ENCODE assay signal across 10 mouse cellular contexts in the genomic region with DNA sequence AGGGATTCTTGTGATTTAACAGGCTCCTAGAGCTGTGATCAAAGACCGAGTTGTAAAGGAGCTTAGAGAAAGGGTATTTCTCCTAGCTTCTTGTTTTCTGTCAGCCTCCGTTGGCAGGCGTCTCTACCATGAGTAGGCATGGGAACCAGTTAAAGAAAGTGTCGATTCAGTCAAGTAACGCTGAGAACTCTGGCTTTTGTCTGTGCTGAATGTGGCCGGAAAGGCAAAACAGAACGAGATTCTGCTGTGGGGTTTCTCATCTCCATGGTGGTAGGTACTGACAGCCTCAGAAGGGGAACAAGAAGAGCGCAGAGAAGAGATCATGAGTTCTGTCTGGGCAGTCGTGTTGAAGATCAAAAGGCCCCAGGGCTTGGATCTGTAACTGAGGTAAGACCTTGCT. TPM values are rescaled to one million over a fixed set of nuclear protein-coding genes. Genes with fewer than 3 reads are reported as not detected.
DNase-seq lines count a peak whose midpoint lies in the region; ATAC-seq and TF ChIP-seq lines count a peak whose summit lies in the region.
"Had no signal": no experiment of that assay in that cellular context is flagged by ENCODE, and none has a peak within 500 bp of the region (broad histone marks: within the 10 kb centered on the region; RNA-seq: fewer than 3 reads in every experiment).

No protein-coding gene starts in this region.

- H3K4me2 ChIP-seq in neural tube, embryonic 15.5 days = peak overlapping the region; percentile 25; the same call in 1 of the 2 replicates
- peak overlapping the region; percentile 42 for H3K4me2 ChIP-seq in hindbrain, postnatal 0 days (ENCODE audit: low read depth, low read length)
- no peak overlapping the region for H3K4me2 ChIP-seq in midbrain, embryonic 16.5 days (ENCODE audit: low read length)

- peak overlapping the region; percentile 51 for H3K27ac ChIP-seq in neural tube, embryonic 15.5 days (replicated peaks)
- H3K27ac ChIP-seq in hindbrain, postnatal 0 days = peak overlapping the region; percentile 56
- H3K27ac ChIP-seq in midbrain, embryonic 16.5 days (ENCODE audit: low read length) = 0 out of 2 replicates have a peak overlapping the region, but pooled peaks have one; percentile 41
- H3K27ac ChIP-seq: liver, embryonic 14.5 days had no signal

- H3K9me3 ChIP-seq in neural tube, embryonic 15.5 days (replicated peaks) = no peaks in the 10 kb centered on the region
- no peaks in the 10 kb centered on the region for H3K9me3 ChIP-seq in hindbrain, postnatal 0 days (ENCODE audit: low read length)
- no peaks in the 10 kb centered on the region for H3K9me3 ChIP-seq in midbrain, embryonic 16.5 days (replicated peaks; ENCODE audit: control insufficient read depth, low read length, poor library complexity, severe bottlenecking)

- no peaks in the 10 kb centered on the region for H3K4me1 ChIP-seq in neural tube, embryonic 15.5 days
- no peaks in the 10 kb centered on the region for H3K4me1 ChIP-seq in hindbrain, postnatal 0 days (ENCODE audit: insufficient read depth, low read length)
- H3K4me1 ChIP-seq in midbrain, embryonic 16.5 days (ENCODE audit: control insufficient read depth, insufficient read depth, low read length) = peaks cover 3% of the 10 kb centered on the region

- WGBS in neural tube, embryonic 15.5 days = 66% methylated on average over 9 of the region's 9 CpGs
- 27% methylated on average over 9 of the region's 9 CpGs for WGBS in hindbrain, postnatal 0 days
- WGBS in midbrain, embryonic 16.5 days = 13% methylated on average over 9 of the region's 9 CpGs

- H3K36me3 ChIP-seq in neural tube, embryonic 15.5 days = no peaks in the 10 kb centered on the region
- H3K36me3 ChIP-seq in hindbrain, postnatal 0 days (ENCODE audit: insufficient read depth, low read length) = no peaks in the 10 kb centered on the region
- H3K36me3 ChIP-seq in midbrain, embryonic 16.5 days (ENCODE audit: control insufficient read depth, insufficient read depth, low read length) = no peaks in the 10 kb centered on the region

- H3K9ac ChIP-seq in neural tube, embryonic 15.5 days (replicated peaks) = no peak overlapping the region
- H3K9ac ChIP-seq in hindbrain, postnatal 0 days (replicated peaks; ENCODE audit: low read length) = no peak overlapping the region
- no peak overlapping the region for H3K9ac ChIP-seq in midbrain, embryonic 16.5 days (ENCODE audit: low read depth, low read length)
- H3K9ac ChIP-seq: liver, embryonic 14.5 days had no signal

- no peaks in the 10 kb centered on the region for H3K27me3 ChIP-seq in neural tube, embryonic 15.5 days (replicated peaks)
- no peaks in the 10 kb centered on the region for H3K27me3 ChIP-seq in hindbrain, postnatal 0 days (ENCODE audit: insufficient read depth, low read length)
- H3K27me3 ChIP-seq in midbrain, embryonic 16.5 days (ENCODE audit: control insufficient read depth, insufficient read depth, low read depth, low read length) = no peaks in the 10 kb centered on the region

- DNase-seq in neural tube, embryonic 10.5 days (ENCODE audit: extremely low spot score, low spot score) = no peak
- DNase-seq in hindbrain, postnatal 0 days (ENCODE audit: low spot score) = peak; percentile 74
- DNase-seq in thymus, postnatal 4 days = peak; percentile 36
- DNase-seq: kidney, adult 18-20 months had no signal

- no peak for TF ChIP-seq CTCF in hindbrain, postnatal 0 days (IDR thresholded peaks at IDR 0.05; ENCODE audit: low read depth)

- H3K4me3 ChIP-seq in neural tube, embryonic 15.5 days (replicated peaks) = no peak overlapping the region
- H3K4me3 ChIP-seq in hindbrain, postnatal 0 days (ENCODE audit: low read length) = peak overlapping the region; percentile 15; the same call in 1 of the 2 replicates
- no peak overlapping the region for H3K4me3 ChIP-seq in midbrain, embryonic 16.5 days (ENCODE audit: low read depth, low read length)

- ATAC-seq in neural tube, embryonic 15.5 days (ENCODE audit: low FRiP score) = no peak
- ATAC-seq in hindbrain, postnatal 0 days = peak; percentile 95
- peak; percentile 54; the same call in 1 of the 2 replicates for ATAC-seq in midbrain, embryonic 16.5 days
- no peak for ATAC-seq in megakaryocyte-erythroid progenitor cell, adult 5-6 weeks (replicated peaks; ENCODE audit: low FRiP score, low TSS enrichment, poor library complexity, severe bottlenecking)
- ATAC-seq in erythroblast, adult 5-6 weeks (replicated peaks; ENCODE audit: low FRiP score, poor library complexity, severe bottlenecking) = no peak

RNA-seq across cellular contexts. Expression of a gene that starts 29.4 kb away (rescaled TPM):
- polyA plus RNA-seq in neural tube, embryonic 15.5 days (2015; fragmentation: Nextera tagmentation; extraction: Ambion mirVana) = 3.1 and 4.3 TPM in 2 replicates
- total RNA-seq in hindbrain, postnatal 0 days (2014; rRNA removed) = 9.4 and 11.1 TPM in 2 replicates
- polyA plus RNA-seq in hindbrain, postnatal 0 days (2015; fragmentation: Nextera tagmentation; extraction: Ambion mirVana) = 5.2 and 5.8 TPM in 2 replicates
- 1.4 and 1.8 TPM in 2 replicates for polyA plus RNA-seq in midbrain, embryonic 16.5 days (2015; fragmentation: Nextera tagmentation; extraction: Ambion mirVana)
- total RNA-seq in megakaryocyte-erythroid progenitor cell, adult 5-6 weeks (2014; fragmentation: Nextera tagmentation) = not detected in 2 replicates
- not detected in 2 replicates for total RNA-seq in megakaryocyte-erythroid progenitor cell, adult 5-6 weeks (2017)
- not detected in 2 replicates for total RNA-seq in erythroblast, adult 5-6 weeks (2015; ENCODE audit: low replicate concordance)
- 0.14 and 0.43 TPM in 2 replicates for total RNA-seq in erythroblast, adult 5-6 weeks (2017; ENCODE audit: low replicate concordance)
- total RNA-seq: monocyte, adult 5-6 weeks had no signal

Comparison
In these comparisons a context has a peak if more than half of its experiments do, and no peak if none do; other contexts are left out.
1. ATAC-seq: peak in hindbrain, postnatal 0 days (single experiment) and midbrain, embryonic 16.5 days (single experiment); none in neural tube, embryonic 15.5 days (single experiment), megakaryocyte-erythroid progenitor cell, adult 5-6 weeks (single experiment) and erythroblast, adult 5-6 weeks (single experiment).
2. Peak in every context shown above with its lines, with median percentiles within 50 percentile points of each other: H3K27ac ChIP-seq.